Mouse (Mus musculus): Measurements from ENCODE around the gene Gad1. TPM values are rescaled to one million over a fixed set of nuclear protein-coding genes. Genes with fewer than 3 reads are reported as not detected.

Gene Gad1
- total and polyA plus RNA-seq, 3 experiments = 0.05 TPM; not detected in 2

GRCm38 (mm10) chr2:70588200-70588599 is 35.3 kb downstream of the Gad1 start:
- Histone ChIP-seq H3K27me3 (ENCODE audit: insufficient read depth, low read length) (peaks cover 3% of the 10 kb centered on the region), H3K9me3 (replicated peaks) (no peaks in the 10 kb centered on the region), H3K36me3 (replicated peaks) (no peaks in the 10 kb centered on the region), H3K4me1 (ENCODE audit: insufficient read depth, low read depth, low read length) (no peaks in the 10 kb centered on the region), H3K4me3 (ENCODE audit: low read depth, low read length) (no peak overlapping the region)
- TF ChIP-seq GATA2 (IDR thresholded peaks at IDR 0.05; ENCODE audit: borderline replicate concordance, low read depth, low read length) (no peak), POLR2AphosphoS5 (IDR thresholded peaks at IDR 0.05; ENCODE audit: insufficient replicate concordance, low read depth, low read length) (no peak), GATA1 (IDR thresholded peaks at IDR 0.05; ENCODE audit: borderline replicate concordance, low read length) (no peak), CTCF (IDR thresholded peaks at IDR 0.05; ENCODE audit: low read depth, low read length) (no peak), TAL1 (conservative IDR thresholded peaks at IDR 0.05; ENCODE audit: low read depth, low read length) (no peak)
- no peak for DNase-seq (ENCODE audit: low spot score)
- no peak for ATAC-seq (ENCODE audit: extremely low read depth, insufficient number of reproducible peaks, low FRiP score, poor library complexity, severe bottlenecking)

GRCm38 (mm10) chr2:70592432-70592831 is 39.6 kb downstream of the Gad1 start:
- no peak for DNase-seq (ENCODE audit: low spot score)
- no peak for ATAC-seq (ENCODE audit: extremely low read depth, insufficient number of reproducible peaks, low FRiP score, poor library complexity, severe bottlenecking)
- no peaks in the 10 kb centered on the region for H3K4me1 ChIP-seq (ENCODE audit: insufficient read depth, low read depth, low read length)
- no peak for TF ChIP-seq TAL1 (conservative IDR thresholded peaks at IDR 0.05; ENCODE audit: low read depth, low read length)
- no peak for TF ChIP-seq GATA2 (IDR thresholded peaks at IDR 0.05; ENCODE audit: borderline replicate concordance, low read depth, low read length)
- no peak for TF ChIP-seq GATA1 (IDR thresholded peaks at IDR 0.05; ENCODE audit: borderline replicate concordance, low read length)
- TF ChIP-seq CTCF (IDR thresholded peaks at IDR 0.05; ENCODE audit: low read depth, low read length) = no peak
- TF ChIP-seq POLR2AphosphoS5 (IDR thresholded peaks at IDR 0.05; ENCODE audit: insufficient replicate concordance, low read depth, low read length) = no peak
- no peaks in the 10 kb centered on the region for H3K36me3 ChIP-seq (replicated peaks)
- peaks cover 6% of the 10 kb centered on the region for H3K27me3 ChIP-seq (ENCODE audit: insufficient read depth, low read length)
- no peak overlapping the region for H3K4me3 ChIP-seq (ENCODE audit: low read depth, low read length)
- H3K9me3 ChIP-seq (replicated peaks) = no peaks in the 10 kb centered on the region

- H3K9me3 ChIP-seq (replicated peaks) = no peaks in the 10 kb centered on the region
- no peak overlapping the region for H3K4me3 ChIP-seq (ENCODE audit: low read depth, low read length)
- H3K4me1 ChIP-seq (ENCODE audit: insufficient read depth, low read depth, low read length) = no peaks in the 10 kb centered on the region
- DNase-seq (ENCODE audit: low spot score) = no peak
- H3K36me3 ChIP-seq (replicated peaks) = no peaks in the 10 kb centered on the region
- no peak for TF ChIP-seq CTCF (IDR thresholded peaks at IDR 0.05; ENCODE audit: low read depth, low read length)
- TF ChIP-seq TAL1 (conservative IDR thresholded peaks at IDR 0.05; ENCODE audit: low read depth, low read length) = no peak
- TF ChIP-seq GATA1 (IDR thresholded peaks at IDR 0.05; ENCODE audit: borderline replicate concordance, low read length) = no peak
- TF ChIP-seq GATA2 (IDR thresholded peaks at IDR 0.05; ENCODE audit: borderline replicate concordance, low read depth, low read length) = no peak
- no peak for TF ChIP-seq POLR2AphosphoS5 (IDR thresholded peaks at IDR 0.05; ENCODE audit: insufficient replicate concordance, low read depth, low read length)
- no peak for ATAC-seq (ENCODE audit: extremely low read depth, insufficient number of reproducible peaks, low FRiP score, poor library complexity, severe bottlenecking)
- H3K27me3 ChIP-seq (ENCODE audit: insufficient read depth, low read length) = peaks cover 6% of the 10 kb centered on the region
Observed at GRCm38 (mm10) chr2:70593670-70594069, 40.8 kb downstream of the Gad1 start.

GRCm38 (mm10) chr2:70595896-70596295 is 43.0 kb downstream of the Gad1 start:
- Histone ChIP-seq H3K9me3 (replicated peaks) (no peaks in the 10 kb centered on the region), H3K36me3 (replicated peaks) (no peaks in the 10 kb centered on the region), H3K27me3 (ENCODE audit: insufficient read depth, low read length) (peaks cover 3% of the 10 kb centered on the region; the same call in 1 of the 2 replicates), H3K4me1 (ENCODE audit: insufficient read depth, low read depth, low read length) (no peaks in the 10 kb centered on the region), H3K4me3 (ENCODE audit: low read depth, low read length) (no peak overlapping the region)
- ATAC-seq (ENCODE audit: extremely low read depth, insufficient number of reproducible peaks, low FRiP score, poor library complexity, severe bottlenecking) = no peak
- TF ChIP-seq TAL1 (conservative IDR thresholded peaks at IDR 0.05; ENCODE audit: low read depth, low read length) (no peak), GATA2 (IDR thresholded peaks at IDR 0.05; ENCODE audit: borderline replicate concordance, low read depth, low read length) (no peak), GATA1 (IDR thresholded peaks at IDR 0.05; ENCODE audit: borderline replicate concordance, low read length) (no peak), POLR2AphosphoS5 (IDR thresholded peaks at IDR 0.05; ENCODE audit: insufficient replicate concordance, low read depth, low read length) (no peak), CTCF (IDR thresholded peaks at IDR 0.05; ENCODE audit: low read depth, low read length) (no peak)
- no peak for DNase-seq (ENCODE audit: low spot score)

- H3K4me1 ChIP-seq (ENCODE audit: insufficient read depth, low read depth, low read length) = no peaks in the 10 kb centered on the region
- ATAC-seq (ENCODE audit: extremely low read depth, insufficient number of reproducible peaks, low FRiP score, poor library complexity, severe bottlenecking) (no peak), DNase-seq (ENCODE audit: low spot score) (no peak)
- H3K4me3 ChIP-seq (ENCODE audit: low read depth, low read length) = no peak overlapping the region
- 0 out of 2 replicates have a peak, but pooled peaks cover 4% of the 10 kb centered on the region for H3K27me3 ChIP-seq (ENCODE audit: insufficient read depth, low read length)
- H3K36me3 ChIP-seq (replicated peaks) = no peaks in the 10 kb centered on the region
- TF ChIP-seq POLR2AphosphoS5 (IDR thresholded peaks at IDR 0.05; ENCODE audit: insufficient replicate concordance, low read depth, low read length) = no peak
- no peak for TF ChIP-seq CTCF (IDR thresholded peaks at IDR 0.05; ENCODE audit: low read depth, low read length)
- TF ChIP-seq GATA1 (IDR thresholded peaks at IDR 0.05; ENCODE audit: borderline replicate concordance, low read length) = no peak
- no peak for TF ChIP-seq GATA2 (IDR thresholded peaks at IDR 0.05; ENCODE audit: borderline replicate concordance, low read depth, low read length)
- no peaks in the 10 kb centered on the region for H3K9me3 ChIP-seq (replicated peaks)
Observed at GRCm38 (mm10) chr2:70609769-70610168, 56.9 kb downstream of the Gad1 start.

- Histone ChIP-seq H3K4me3 (ENCODE audit: low read depth, low read length) (no peak overlapping the region), H3K9me3 (replicated peaks) (no peaks in the 10 kb centered on the region), H3K27me3 (ENCODE audit: insufficient read depth, low read length) (peaks cover 4% of the 10 kb centered on the region; the same call in 1 of the 2 replicates), H3K4me1 (ENCODE audit: insufficient read depth, low read depth, low read length) (no peaks in the 10 kb centered on the region), H3K36me3 (replicated peaks) (no peaks in the 10 kb centered on the region)
- TF ChIP-seq GATA1 (IDR thresholded peaks at IDR 0.05; ENCODE audit: borderline replicate concordance, low read length) = no peak
- no peak for TF ChIP-seq CTCF (IDR thresholded peaks at IDR 0.05; ENCODE audit: low read depth, low read length)
- no peak for TF ChIP-seq TAL1 (conservative IDR thresholded peaks at IDR 0.05; ENCODE audit: low read depth, low read length)
- no peak for TF ChIP-seq POLR2AphosphoS5 (IDR thresholded peaks at IDR 0.05; ENCODE audit: insufficient replicate concordance, low read depth, low read length)
- ATAC-seq (ENCODE audit: extremely low read depth, insufficient number of reproducible peaks, low FRiP score, poor library complexity, severe bottlenecking) (no peak), DNase-seq (ENCODE audit: low spot score) (no peak)
Observed at GRCm38 (mm10) chr2:70614745-70615351, 62.0 kb downstream of the Gad1 start.
